Mouse (Mus musculus): Measurements from ENCODE around the gene Usp2.

GRCm38 (mm10) chr9:44022100-44022847 lies 44.5 kb upstream of the Usp2 start:
- TF ChIP-seq POLR2A (IDR thresholded peaks at IDR 0.05; ENCODE audit: low read depth, low read length) (no peak), CTCF (IDR thresholded peaks at IDR 0.05; ENCODE audit: borderline replicate concordance, insufficient read depth, low read length) (no peak)
